29 mouse cellular contexts compared by ENCODE assay signal in genomic region chr8:83917566-83917965, GRCm38 (mm10). TPM values are rescaled to one million over a fixed set of nuclear protein-coding genes. Genes with fewer than 3 reads are reported as not detected.
A peak's percentile ranks its signal among the peaks of the same experiment; 100 is the strongest.
DNase-seq lines count a peak whose midpoint lies in the region; ATAC-seq and TF ChIP-seq lines count a peak whose summit lies in the region.
"Had no signal": no experiment of that assay in that cellular context is flagged by ENCODE, and none has a peak within 500 bp of the region (broad histone marks: within the 10 kb centered on the region; RNA-seq: fewer than 3 reads in every experiment).

No protein-coding gene starts in this region.

- peak overlapping the region; percentile 92 for H3K27ac ChIP-seq in layer of hippocampus, adult 2 months
- no peak overlapping the region for H3K27ac ChIP-seq in intestine, embryonic 16.5 days (ENCODE audit: low read length)
- H3K27ac ChIP-seq in forebrain, embryonic 12.5 days: no peak overlapping the region
- H3K27ac ChIP-seq: embryonic facial prominence, embryonic 13.5 days; heart, adult 2 months; hindbrain, embryonic 15.5 days; kidney, postnatal 0 days; limb, embryonic 10.5 days; limb, embryonic 15.5 days; liver, embryonic 13.5 days; neural tube, embryonic 13.5 days had no signal

- 0 out of 2 replicates have a peak, but pooled peaks cover 2% of the 10 kb centered on the region for H3K36me3 ChIP-seq in intestine, embryonic 16.5 days (ENCODE audit: control insufficient read depth, insufficient read depth, low read length)
- peaks cover 34% of the 10 kb centered on the region for H3K36me3 ChIP-seq in forebrain, embryonic 12.5 days (replicated peaks)
- H3K36me3 ChIP-seq: liver, embryonic 13.5 days had no signal

- 80% methylated on average over 6 of the region's 6 CpGs for WGBS in intestine, embryonic 16.5 days
- WGBS in forebrain, embryonic 12.5 days: 77% methylated on average over 6 of the region's 6 CpGs

- H3K4me1 ChIP-seq in intestine, embryonic 16.5 days (ENCODE audit: control insufficient read depth, insufficient read depth, low read length): peaks cover 9% of the 10 kb centered on the region
- H3K4me1 ChIP-seq in forebrain, embryonic 12.5 days: peaks cover 18% of the 10 kb centered on the region

- no peak for ATAC-seq in intestine, embryonic 16.5 days
- no peak for ATAC-seq in forebrain, embryonic 12.5 days (ENCODE audit: low FRiP score)
- ATAC-seq: forebrain, postnatal 0 days; inflammation-experienced regulatory T-cells, adult 6 months had no signal

- no peaks in the 10 kb centered on the region for H3K9me3 ChIP-seq in intestine, embryonic 16.5 days (ENCODE audit: control insufficient read depth, low read length)
- H3K9me3 ChIP-seq in forebrain, embryonic 12.5 days: no peaks in the 10 kb centered on the region
- H3K9me3 ChIP-seq: embryonic facial prominence, embryonic 13.5 days; hindbrain, embryonic 15.5 days; limb, embryonic 10.5 days; limb, embryonic 15.5 days; liver, embryonic 13.5 days; neural tube, embryonic 13.5 days had no signal

- no peak overlapping the region for H3K9ac ChIP-seq in intestine, embryonic 16.5 days (ENCODE audit: low read depth, low read length)
- no peak overlapping the region for H3K9ac ChIP-seq in forebrain, embryonic 12.5 days
- H3K9ac ChIP-seq: embryonic facial prominence, embryonic 13.5 days; forebrain, postnatal 0 days; hindbrain, embryonic 15.5 days; limb, embryonic 15.5 days; liver, embryonic 13.5 days; neural tube, embryonic 13.5 days had no signal

- H3K4me2 ChIP-seq in intestine, embryonic 16.5 days (ENCODE audit: low read depth, low read length): no peak overlapping the region
- H3K4me2 ChIP-seq in forebrain, embryonic 12.5 days: no peak overlapping the region
- H3K4me2 ChIP-seq: embryonic facial prominence, embryonic 13.5 days; hindbrain, embryonic 15.5 days; limb, embryonic 15.5 days; liver, embryonic 13.5 days; midbrain, embryonic 11.5 days; neural tube, embryonic 13.5 days had no signal

- DNase-seq in layer of hippocampus, adult 2 months (ENCODE audit: low spot score in 2 of 2): no peak
- DNase-seq in layer of hippocampus, adult 9-11 months: no peak
- DNase-seq in ovary, postnatal 36 days (ENCODE audit: low spot score): peak; percentile 57
- no peak for DNase-seq in ovary, postnatal 10 days (ENCODE audit: low spot score)
- peak; percentile 67 for DNase-seq in adrenal gland, postnatal 14 days
- peak; percentile 80 for DNase-seq in testis, postnatal 10 days (ENCODE audit: low spot score)
- DNase-seq: B cell, adult 2 months; cerebellum, adult 9-10 months; cerebellum, postnatal 36 days; embryo, embryonic 11 days; forebrain, postnatal 0 days; heart, adult 2 months; kidney, adult 8-10 months; kidney, postnatal 4 days; liver, embryonic 13.5 days; lung, adult 18-20 months; lung, postnatal 10 days; right cerebral cortex, adult 18-20 months; thymus, postnatal 14 days had no signal

- no peaks in the 10 kb centered on the region for H3K27me3 ChIP-seq in intestine, embryonic 16.5 days (replicated peaks; ENCODE audit: control insufficient read depth, insufficient read depth, low read length)
- H3K27me3 ChIP-seq in forebrain, embryonic 12.5 days: no peaks in the 10 kb centered on the region
- H3K27me3 ChIP-seq: embryonic facial prominence, embryonic 13.5 days; hindbrain, embryonic 15.5 days; limb, embryonic 15.5 days; liver, embryonic 13.5 days; neural tube, embryonic 13.5 days had no signal

- no peak overlapping the region for H3K4me3 ChIP-seq in layer of hippocampus, adult 2 months
- H3K4me3 ChIP-seq in intestine, embryonic 16.5 days (ENCODE audit: low read length): no peak overlapping the region
- no peak overlapping the region for H3K4me3 ChIP-seq in forebrain, embryonic 12.5 days (replicated peaks)
- H3K4me3 ChIP-seq: embryonic facial prominence, embryonic 13.5 days; heart, adult 2 months; hindbrain, embryonic 15.5 days; limb, embryonic 10.5 days; limb, embryonic 15.5 days; liver, embryonic 13.5 days; neural tube, embryonic 13.5 days had no signal

- TF ChIP-seq CTCF in layer of hippocampus, adult 2 months (conservative IDR thresholded peaks at IDR 0.05): no peak

RNA-seq across cellular contexts. Expression of gene Adgrl1, which starts 17.7 kb away (rescaled TPM):
- 100 to 1,000 TPM; 328 to 329 TPM for total RNA-seq in layer of hippocampus, adult 2 months (2021)
- total RNA-seq in adrenal gland, postnatal 14 days (2021): 63.1 and 64.1 TPM in 2 replicates
- polyA plus RNA-seq in intestine, embryonic 16.5 days (2015; fragmentation: Nextera tagmentation; extraction: Ambion mirVana): 7.9 and 8.1 TPM in 2 replicates
- 30.4 and 31.3 TPM in 2 replicates for polyA plus RNA-seq in forebrain, embryonic 12.5 days (2016; fragmentation: Nextera tagmentation; extraction: Ambion mirVana)

RNA-seq across cellular contexts. Expression of gene Gm10644, which starts 37.4 kb away (rescaled TPM):
- under 1 TPM; 0.44 to 0.87 TPM for total RNA-seq in layer of hippocampus, adult 2 months (2021)
- total RNA-seq in adrenal gland, postnatal 14 days (2021): 1.1 and 1.4 TPM in 2 replicates
- 0.39 TPM in 2 replicates for polyA plus RNA-seq in intestine, embryonic 16.5 days (2015; fragmentation: Nextera tagmentation; extraction: Ambion mirVana)
- 0.88 and 0.90 TPM in 2 replicates for polyA plus RNA-seq in forebrain, embryonic 12.5 days (2016; fragmentation: Nextera tagmentation; extraction: Ambion mirVana)

RNA-seq across cellular contexts. Expression of gene Asf1b, which starts 37.7 kb away (rescaled TPM):
- under 1 TPM; 0.44 to 0.82 TPM for total RNA-seq in layer of hippocampus, adult 2 months (2021)
- 9.7 and 10.7 TPM in 2 replicates for total RNA-seq in adrenal gland, postnatal 14 days (2021)
- 50.4 and 61.7 TPM in 2 replicates for polyA plus RNA-seq in intestine, embryonic 16.5 days (2015; fragmentation: Nextera tagmentation; extraction: Ambion mirVana)
- polyA plus RNA-seq in forebrain, embryonic 12.5 days (2016; fragmentation: Nextera tagmentation; extraction: Ambion mirVana): 59.0 and 61.0 TPM in 2 replicates

RNA-seq across cellular contexts. Expression of gene Prkaca, which starts 55.2 kb away (rescaled TPM):
- 100 to 1,000 TPM; 256 to 257 TPM for total RNA-seq in layer of hippocampus, adult 2 months (2021)
- total RNA-seq in adrenal gland, postnatal 14 days (2021): 251 and 300 TPM in 2 replicates
- 24.6 and 77.1 TPM in 2 replicates for polyA plus RNA-seq in intestine, embryonic 16.5 days (2015; fragmentation: Nextera tagmentation; extraction: Ambion mirVana)
- 181 and 187 TPM in 2 replicates for polyA plus RNA-seq in forebrain, embryonic 12.5 days (2016; fragmentation: Nextera tagmentation; extraction: Ambion mirVana)

Comparison
In these comparisons a context has a peak if more than half of its experiments do, and no peak if none do; other contexts are left out.
1. DNase-seq: peak in ovary, postnatal 36 days (single experiment), adrenal gland, postnatal 14 days (single experiment) and testis, postnatal 10 days (single experiment); none in layer of hippocampus, adult 2 months (0 of 2), layer of hippocampus, adult 9-11 months (single experiment) and ovary, postnatal 10 days (single experiment).